Mouse (Mus musculus): Measurements from ENCODE around the gene Olfr517.

Olfr517 gene

GRCm38 (mm10) chr7:108872279-108872678 is at the start of gene Olfr517:
TSS of gene Olfr517 (minus strand) at chr7:108872379.
- no peak for DNase-seq

GRCm38 (mm10) chr7:108903969-108904368 is 31.8 kb upstream of the Olfr517 start:
- no peak for DNase-seq

GRCm38 (mm10) chr7:108894320-108894719 is 22.1 kb upstream of the Olfr517 start, which contains the start of gene Olfr519:
TSS of gene Olfr519 (minus strand) at chr7:108894420.
- no peak for DNase-seq

GRCm38 (mm10) chr7:108884906-108885305 is 12.7 kb upstream of the Olfr517 start, which contains the start of gene Olfr518:
TSS of gene Olfr518 (minus strand) at chr7:108885006.
- DNase-seq = no peak

- no peak for DNase-seq
Observed at GRCm38 (mm10) chr7:108850429-108850828, 21.8 kb downstream of the Olfr517 start, which contains the start of gene Olfr516. TSS of gene Olfr516 (minus strand) at chr7:108850529.

GRCm38 (mm10) chr7:108825897-108826296 is 46.3 kb downstream of the Olfr517 start, which contains the start of gene Olfr514:
TSS of gene Olfr514 (minus strand) at chr7:108825997.
- no peak for DNase-seq
